Mouse (Mus musculus) kidney, adult 18-20 months (tissue): ENCODE data around the gene Kcnj5.
A peak's percentile ranks its signal among the peaks of the same experiment; 100 is the strongest.

Experiments used
- DNase-seq: peaks from one replicate; pipeline ENCODE4 v3.0.0; 2021

Gene Kcnj5

DNA sequence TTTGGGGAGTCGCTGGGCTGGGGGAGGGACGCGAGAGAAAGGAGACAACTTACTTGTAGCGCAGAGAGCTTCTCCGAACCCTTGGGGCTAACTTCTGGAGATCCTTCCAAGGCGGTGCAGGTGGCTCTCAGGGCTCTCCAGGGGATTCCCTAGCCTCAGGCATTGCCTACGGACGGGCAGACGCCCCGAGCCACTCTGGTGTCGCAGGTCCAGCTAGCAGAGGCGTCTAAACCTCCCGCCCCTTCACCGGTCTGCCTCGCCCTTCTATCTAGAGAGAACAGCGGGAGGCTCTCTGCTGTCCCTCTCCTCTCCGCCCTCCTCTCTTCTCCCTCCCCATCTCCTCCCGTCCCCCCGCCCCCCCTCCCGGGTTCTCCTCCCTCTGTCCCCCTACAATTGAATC lies at the start of gene Kcnj5:
TSS of gene Kcnj5 (minus strand) at position 300 of the 400 bp plus-strand sequence.
- DNase-seq = no peak

DNA sequence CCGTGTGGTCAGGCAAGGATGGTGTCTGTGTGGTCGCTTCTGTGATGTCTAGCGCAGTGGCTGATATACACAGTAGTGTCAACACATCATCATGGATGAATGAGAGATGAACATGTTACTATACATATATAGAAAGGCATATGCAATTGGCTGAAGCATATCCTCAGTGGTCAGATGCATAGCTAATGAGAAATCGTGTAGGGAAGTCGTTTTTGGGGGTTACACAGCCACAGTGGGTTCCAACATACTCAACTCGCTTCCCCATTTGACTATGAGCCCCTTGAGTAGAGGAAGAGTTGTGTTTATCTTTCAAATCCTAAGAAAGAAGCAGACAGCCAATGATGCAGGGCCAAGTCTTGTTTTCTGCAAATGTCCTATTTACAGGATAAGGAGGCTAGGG lies 48.6 kb upstream of the Kcnj5 start:
- no peak for DNase-seq

DNA sequence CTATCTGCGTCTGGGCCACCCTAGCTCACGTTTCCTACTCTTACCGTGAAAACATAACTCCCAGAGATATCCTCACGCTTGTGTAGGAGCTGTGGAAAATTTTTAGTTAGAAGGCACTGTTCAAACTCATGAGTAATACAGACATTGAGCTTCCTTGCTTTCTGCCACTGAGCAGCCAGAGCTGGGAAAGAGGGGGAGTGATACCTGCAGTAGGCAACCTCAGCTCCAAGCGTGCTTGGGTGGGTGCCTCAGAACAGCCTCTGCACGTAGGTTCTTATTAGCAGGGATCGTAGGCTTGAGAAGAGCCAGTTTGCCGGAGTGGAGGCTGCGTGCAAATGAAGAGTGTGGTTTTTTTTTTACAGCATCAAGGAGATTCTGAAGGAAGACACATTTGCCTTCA lies 47.6 kb upstream of the Kcnj5 start:
- no peak for DNase-seq

GRCm38 (mm10) chr9:32391092-32391491 lies 46.9 kb upstream of the Kcnj5 start:
- DNase-seq = no peak

- DNase-seq = no peak
Observed at GRCm38 (mm10) chr9:32388120-32388519, 44.0 kb upstream of the Kcnj5 start.

DNA sequence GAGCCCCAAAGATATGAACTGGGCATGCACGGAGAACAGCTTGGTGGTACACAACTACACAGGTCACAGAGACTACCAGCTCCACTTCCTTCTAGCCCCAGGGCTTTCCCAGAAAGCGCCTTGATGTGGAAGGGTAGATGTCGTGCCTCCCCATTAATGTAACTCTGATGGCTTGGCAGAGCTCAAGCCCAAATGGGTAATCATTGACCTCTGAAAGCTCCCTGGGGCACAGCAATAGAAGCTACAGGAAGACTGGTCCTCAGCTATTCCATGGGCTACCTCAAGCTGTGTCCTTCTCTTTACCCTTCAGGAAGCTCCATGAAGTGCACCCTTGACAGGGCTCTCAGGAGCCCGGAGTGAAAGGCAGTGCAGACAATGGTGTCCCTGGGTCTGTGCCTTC lies 40.8 kb upstream of the Kcnj5 start:
- peak; percentile 64 for DNase-seq

DNA sequence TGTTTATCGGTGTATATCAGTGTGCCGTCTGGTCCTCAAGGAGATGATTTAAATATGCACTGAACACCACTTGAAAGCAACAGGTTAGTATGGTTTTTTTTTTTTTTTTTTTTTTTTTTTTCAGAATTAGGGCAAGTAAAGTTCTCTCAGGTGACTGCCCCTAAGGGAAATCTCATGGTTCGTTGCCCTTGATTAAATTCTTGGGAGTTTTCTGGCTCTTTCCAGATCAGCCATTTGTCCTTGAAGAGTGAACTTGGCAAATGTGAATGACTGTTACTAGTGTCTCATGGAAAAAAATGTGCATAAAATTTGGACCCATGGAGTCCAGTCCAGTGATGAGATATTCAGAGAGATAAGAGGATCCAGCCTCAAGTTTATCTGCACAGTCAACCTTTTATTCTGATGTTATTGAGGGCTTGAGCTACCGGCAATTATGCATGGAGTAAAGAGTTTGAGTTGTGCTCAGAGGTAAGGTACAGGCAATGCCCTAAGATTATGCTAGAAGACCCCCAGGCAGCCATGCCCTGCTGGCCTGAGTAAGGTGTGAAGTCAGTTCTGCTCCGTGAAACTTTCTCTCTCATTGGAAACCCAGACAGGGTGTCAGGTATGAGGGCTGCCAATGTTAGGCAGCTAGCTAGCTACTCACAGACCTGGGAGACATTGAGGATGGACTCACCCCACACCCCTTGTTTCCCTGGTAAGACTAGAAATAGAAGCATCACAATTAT lies 32.9 kb upstream of the Kcnj5 start:
- DNase-seq = no peak

DNA sequence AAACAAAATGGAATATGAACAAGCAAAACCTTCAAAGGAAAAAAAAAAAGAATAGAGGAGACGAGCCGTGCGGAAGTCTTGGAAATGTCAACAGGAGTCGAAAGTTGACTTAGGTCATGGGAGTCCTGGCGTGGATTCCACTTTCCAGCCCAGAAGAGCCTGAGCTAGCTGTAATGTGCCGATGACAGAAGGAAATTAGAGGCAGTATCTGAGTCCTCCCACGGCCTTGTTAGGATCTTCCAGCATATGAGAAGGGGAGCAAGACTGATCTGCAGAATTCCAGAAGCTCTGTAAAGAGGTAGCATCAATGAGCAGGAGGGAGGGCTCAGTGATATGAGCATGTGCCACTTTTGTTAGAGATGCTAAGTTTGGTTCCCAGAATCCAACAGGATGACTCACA lies 31.9 kb upstream of the Kcnj5 start:
- DNase-seq = no peak

DNA sequence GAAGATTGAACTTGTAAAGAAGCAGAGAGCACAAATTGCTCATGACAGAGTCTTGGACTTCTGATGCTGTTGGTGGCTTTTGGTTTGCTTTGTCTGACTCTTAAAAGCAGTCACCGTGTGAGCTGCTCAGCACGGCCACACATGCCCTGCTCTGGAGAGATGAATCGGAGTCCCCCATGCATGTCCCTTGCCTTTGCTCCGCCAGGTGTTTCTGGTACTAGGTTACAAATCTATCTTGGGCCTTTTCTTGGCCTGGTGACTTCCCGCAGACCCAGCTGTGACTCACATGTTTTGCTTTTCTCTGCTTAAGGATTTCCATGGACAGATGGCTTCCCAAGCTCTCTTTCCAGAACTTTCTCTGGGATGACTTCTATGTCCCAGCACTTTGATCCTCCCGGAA lies 29.5 kb upstream of the Kcnj5 start:
- no peak for DNase-seq

- DNase-seq = peak; percentile 46
Observed at GRCm38 (mm10) chr9:32372202-32372601, 28.1 kb upstream of the Kcnj5 start, which contains the start of gene Kcnj1. Gene Kcnj1 (plus strand): TSS chr9:32372493.

GRCm38 (mm10) chr9:32369388-32369787 lies 25.2 kb upstream of the Kcnj5 start:
- no peak for DNase-seq

- DNase-seq = peak; percentile 69
Observed at GRCm38 (mm10) chr9:32368812-32369211, 24.7 kb upstream of the Kcnj5 start.

DNA sequence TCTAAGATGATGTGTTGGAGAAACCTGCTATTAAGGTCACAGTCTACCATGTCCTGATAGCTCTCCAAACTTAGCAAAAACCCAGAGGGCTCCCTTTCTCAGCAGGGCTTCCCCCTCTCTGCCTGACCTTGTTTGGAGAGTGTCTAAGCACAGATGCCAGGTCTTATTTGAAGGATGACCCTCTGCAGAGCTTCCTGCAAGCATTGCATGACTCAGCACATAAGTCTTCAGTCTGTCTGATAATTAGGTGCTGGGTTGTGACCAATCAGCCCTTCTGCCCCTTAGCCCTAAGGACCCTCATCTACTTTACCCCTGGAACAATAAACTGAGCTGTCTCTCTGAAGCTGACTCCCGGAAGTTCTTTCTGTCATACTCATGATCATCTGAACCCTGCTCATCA lies 16.6 kb upstream of the Kcnj5 start:
- DNase-seq = no peak

- DNase-seq = peak; percentile 83
Observed at GRCm38 (mm10) chr9:32350332-32350731, 6.2 kb upstream of the Kcnj5 start.

GRCm38 (mm10) chr9:32349344-32349743 lies 5.2 kb upstream of the Kcnj5 start:
- DNase-seq = no peak

- DNase-seq = no peak
Observed at GRCm38 (mm10) chr9:32348096-32348495, 3.9 kb upstream of the Kcnj5 start.

- no peak for DNase-seq
Observed at GRCm38 (mm10) chr9:32344489-32344888, 339 bp upstream of the Kcnj5 start.

DNA sequence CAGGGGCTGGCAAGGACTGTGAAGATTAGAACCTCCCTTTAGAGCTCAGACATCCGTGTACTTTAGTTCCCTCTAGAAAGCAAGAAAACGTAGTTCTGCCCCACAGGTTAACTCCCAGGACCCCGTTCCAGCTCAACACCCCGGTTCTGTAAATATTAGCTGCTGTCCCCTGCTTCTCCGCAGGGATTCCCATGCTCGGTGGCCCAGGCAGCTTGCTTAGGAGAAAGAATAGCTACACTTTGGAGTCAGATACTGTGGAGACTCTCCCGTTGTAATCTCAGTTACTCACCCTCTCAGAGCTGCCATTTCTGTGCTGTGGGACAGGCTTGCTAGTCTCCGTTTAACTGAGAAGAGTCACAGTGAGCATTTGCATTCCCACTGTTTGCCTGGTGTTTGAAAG lies 1.2 kb downstream of the Kcnj5 start:
- no peak for DNase-seq

GRCm38 (mm10) chr9:32340831-32341230 lies 3.3 kb downstream of the Kcnj5 start:
- no peak for DNase-seq

DNA sequence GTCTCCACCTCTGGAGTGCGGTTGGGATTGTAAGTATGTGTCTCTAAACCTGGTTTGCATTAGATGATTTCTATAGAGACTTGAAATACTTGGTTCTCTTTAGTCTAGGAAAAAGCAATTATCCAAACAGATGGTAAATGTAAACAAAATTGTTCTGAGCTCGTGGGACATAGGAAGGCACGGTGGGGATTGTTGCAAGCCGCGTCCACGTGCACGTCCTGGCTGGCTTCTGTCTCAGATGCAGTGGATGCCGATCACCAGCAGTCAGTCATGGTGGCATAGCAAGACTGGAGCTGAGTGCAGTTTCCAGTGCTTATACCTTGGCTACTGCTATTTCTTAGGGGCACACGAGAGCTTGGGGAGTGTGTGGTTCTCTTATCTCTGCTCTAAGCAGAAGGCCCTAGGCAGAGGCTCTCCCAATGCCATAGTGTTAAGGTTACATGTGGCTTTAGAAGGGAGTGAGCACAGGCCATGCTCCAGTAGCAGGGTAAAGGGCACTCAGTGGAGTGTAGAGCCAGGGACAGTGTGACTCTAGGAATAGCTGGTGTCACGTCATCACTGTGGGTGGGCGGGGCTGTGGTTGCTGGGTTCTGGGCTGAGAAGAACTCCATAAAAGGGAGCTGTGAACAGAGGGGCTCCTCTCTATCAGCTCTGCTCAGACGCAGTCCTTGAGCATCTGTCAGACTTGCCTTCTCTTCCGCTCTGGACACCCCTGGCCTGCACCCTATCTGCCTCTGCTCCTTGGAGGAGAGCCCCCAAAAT lies 8.6 kb downstream of the Kcnj5 start:
- no peak for DNase-seq

DNA sequence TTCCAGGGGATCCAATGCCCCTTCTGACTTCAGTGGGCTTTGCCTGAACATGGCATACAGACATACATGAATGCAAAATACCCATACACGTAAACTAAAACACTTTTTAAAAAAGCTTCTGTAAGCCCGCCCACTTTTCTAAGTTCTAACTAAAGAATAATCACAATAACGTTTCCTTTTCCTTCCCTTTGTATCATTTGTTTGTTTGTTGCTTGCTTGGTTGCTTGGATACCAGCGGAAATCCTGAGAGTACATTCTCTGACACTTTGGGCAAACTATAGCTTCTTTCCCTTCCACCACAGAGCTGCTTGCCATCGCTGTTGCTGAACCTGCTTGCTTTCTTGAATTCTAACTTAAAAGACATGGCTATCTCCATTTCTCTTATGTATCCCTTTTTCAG lies 13.0 kb downstream of the Kcnj5 start:
- no peak for DNase-seq

GRCm38 (mm10) chr9:32328777-32329176 lies 15.4 kb downstream of the Kcnj5 start:
- no peak for DNase-seq

GRCm38 (mm10) chr9:32323610-32324009 lies 20.5 kb downstream of the Kcnj5 start:
- no peak for DNase-seq

- DNase-seq = no peak
Observed at GRCm38 (mm10) chr9:32320167-32320566, 24.0 kb downstream of the Kcnj5 start.

DNA sequence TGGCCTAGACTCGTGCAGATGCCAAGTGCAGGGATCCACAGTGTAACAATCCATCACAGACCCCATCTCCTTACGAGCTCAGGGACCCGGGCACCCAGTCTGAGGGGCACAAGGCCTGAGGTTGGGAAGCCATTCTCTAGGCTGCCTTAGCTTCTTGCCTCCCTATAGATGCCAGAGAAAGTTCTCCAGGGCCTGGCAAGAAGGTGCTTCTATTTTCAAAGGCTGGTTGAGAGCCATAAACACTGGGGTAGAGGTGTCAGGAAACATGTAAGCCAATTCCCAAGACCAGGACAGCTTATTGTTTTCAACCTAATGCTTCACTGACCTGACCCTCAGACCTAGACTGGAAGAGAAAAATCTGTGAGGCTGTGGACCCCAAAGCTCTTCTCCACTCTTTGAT lies 28.2 kb downstream of the Kcnj5 start:
- no peak for DNase-seq
